Mouse (Mus musculus) hindbrain, embryonic 13.5 days (tissue): ENCODE measurements around the gene Tmem102. TPM values are rescaled to one million over a fixed set of nuclear protein-coding genes. Genes with fewer than 3 reads are reported as not detected.

ENCODE experiments used
- ATAC-seq: fragments of 200-750 bp; cut with Nextera tagmentation; 2 replicates; pipeline ENCODE4 v1.8.0; 2017; ENCODE audit warnings: moderate TSS enrichment; ENCODE audit not compliant: low FRiP score
- H3K27ac ChIP-seq: fragments of 300-500 bp; sonication (generic); 2 replicates; pipeline ENCODE4 v1.5.1; 2015; ENCODE audit warnings: inconsistent platforms, mild to moderate bottlenecking, moderate library complexity
- H3K27me3 ChIP-seq: fragments of 300-500 bp; sonication (generic); 2 replicates; pipeline ENCODE4 v1.6.1; 2015; ENCODE audit warnings: mild to moderate bottlenecking, inconsistent platforms
- H3K36me3 ChIP-seq: fragments of 300-500 bp; sonication (generic); 2 replicates; pipeline ENCODE4 v1.6.1; 2015; ENCODE audit warnings: mild to moderate bottlenecking, inconsistent platforms
- H3K4me1 ChIP-seq: fragments of 300-500 bp; sonication (generic); replicated peaks from 2 replicates; pipeline ENCODE4 v1.6.1; 2015; ENCODE audit warnings: inconsistent platforms
- H3K4me2 ChIP-seq: fragments of 300-500 bp; sonication (generic); 2 replicates; pipeline ENCODE4 v1.6.1; 2015; ENCODE audit warnings: inconsistent platforms, mild to moderate bottlenecking, moderate library complexity
- H3K4me3 ChIP-seq: fragments of 300-500 bp; sonication (generic); 2 replicates; pipeline ENCODE4 v1.5.1; 2015; ENCODE audit warnings: mild to moderate bottlenecking, inconsistent platforms
- H3K9ac ChIP-seq: fragments of 300-500 bp; sonication (generic); 2 replicates; pipeline ENCODE4 v1.6.1; 2015; ENCODE audit warnings: mild to moderate bottlenecking, inconsistent platforms
- H3K9me3 ChIP-seq: fragments of 300-500 bp; sonication (generic); 2 replicates; pipeline ENCODE4 v1.6.1; 2016; ENCODE audit warnings: inconsistent platforms
- WGBS: fragments of 180-500 bp; shearing (Covaris S2); methylation state at CpG from one replicate; pipeline ENCODE4 v1.1.7; 2015; 5-methylcytosine and 5-hydroxymethylcytosine counted together
- polyA plus RNA-seq: library from polyadenylated mRNA; unstranded; fragments of >200 nt; fragmentation: Nextera tagmentation; extraction: Ambion mirVana; gene quantifications from 2 replicates; pipeline ENCODE4 v1.2.1, GENCODE M21; 2015

The Tmem102 gene
- polyA plus RNA-seq, 1 experiment from 2014 or later = 1.1 TPM

- Histone ChIP-seq H3K4me1 (no peaks in the 10 kb centered on the region), H3K9me3 (no peaks in the 10 kb centered on the region), H3K4me2 (no peak within 1 kb of the TSS), H3K36me3 (no peaks in the 10 kb centered on the region), H3K4me3 (no peak within 1 kb of the TSS), H3K9ac (no peak within 1 kb of the TSS), H3K27me3 (0 out of 2 replicates have a peak, but pooled peaks cover 3% of the 10 kb centered on the region), H3K27ac (no peak within 1 kb of the TSS)
- 70% methylated on average over 10 of the region's 10 CpGs for WGBS
- no peak for ATAC-seq
Measured at GRCm38 (mm10) chr11:69815155-69815554, 9.7 kb upstream of the Tmem102 start, which contains the start of gene Gm39566. TSS of gene Gm39566 (minus strand) at chr11:69815298.

- no peak for ATAC-seq
- no peak overlapping the region for H3K27ac ChIP-seq
- H3K9ac ChIP-seq = no peak overlapping the region
- peaks cover 3% of the 10 kb centered on the region; the same call in 1 of the 2 replicates for H3K4me1 ChIP-seq
- H3K4me2 ChIP-seq = no peak overlapping the region
- peaks cover 31% of the 10 kb centered on the region for H3K27me3 ChIP-seq
- 0 out of 2 replicates have a peak, but pooled peaks cover 3% of the 10 kb centered on the region for H3K9me3 ChIP-seq
- H3K36me3 ChIP-seq = no peaks in the 10 kb centered on the region
- H3K4me3 ChIP-seq = no peak overlapping the region
Measured at GRCm38 (mm10) chr11:69810280-69810679, 4.9 kb upstream of the Tmem102 start.

GRCm38 (mm10) chr11:69807641-69808040 is 2.2 kb upstream of the Tmem102 start:
- WGBS = 89% methylated on average over 2 of the region's 2 CpGs

DNA sequence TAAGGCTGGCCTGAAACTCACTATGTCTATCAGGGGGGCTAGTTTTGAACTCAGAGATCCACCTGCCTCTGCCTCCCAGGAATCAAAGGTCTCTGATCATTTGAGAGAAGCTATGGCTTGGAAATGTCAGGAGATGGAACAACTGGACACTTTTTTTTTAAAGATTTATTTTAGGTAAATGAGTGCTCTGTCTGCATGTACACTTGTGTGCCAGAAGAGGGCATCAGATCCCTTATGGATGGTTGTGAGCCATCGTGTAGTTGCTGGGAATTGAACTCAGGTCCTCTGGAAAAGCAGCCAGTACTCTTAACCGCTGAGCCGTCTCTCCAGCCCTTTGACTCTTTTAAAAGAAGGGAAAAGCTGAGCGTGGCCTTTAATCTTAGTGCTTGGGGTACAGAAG is 954 bp upstream of the Tmem102 start:
- no peak overlapping the region for H3K4me2 ChIP-seq
- H3K36me3 ChIP-seq = no peaks in the 10 kb centered on the region
- peaks cover 41% of the 10 kb centered on the region for H3K4me1 ChIP-seq
- no peak overlapping the region for H3K27ac ChIP-seq
- H3K27me3 ChIP-seq = peaks cover 51% of the 10 kb centered on the region
- no peak overlapping the region for H3K9ac ChIP-seq
- H3K9me3 ChIP-seq = 0 out of 2 replicates have a peak, but pooled peaks cover 3% of the 10 kb centered on the region
- WGBS = 84% methylated on average over 4 of the region's 4 CpGs
- no peak overlapping the region for H3K4me3 ChIP-seq
- ATAC-seq = no peak

More at GRCm38 (mm10) chr11:69807641-69808040, 2.2 kb upstream of the Tmem102 start:
- H3K4me1 ChIP-seq = peaks cover 29% of the 10 kb centered on the region
- H3K36me3 ChIP-seq = no peaks in the 10 kb centered on the region
- H3K9me3 ChIP-seq = 0 out of 2 replicates have a peak, but pooled peaks cover 3% of the 10 kb centered on the region
- H3K4me2 ChIP-seq = no peak overlapping the region
- H3K27me3 ChIP-seq = peaks cover 42% of the 10 kb centered on the region
- no peak for ATAC-seq
- H3K4me3 ChIP-seq = no peak overlapping the region
- no peak overlapping the region for H3K9ac ChIP-seq
- no peak overlapping the region for H3K27ac ChIP-seq

GRCm38 (mm10) chr11:69804652-69804940 is 828 bp downstream of the Tmem102 start:
- no peak overlapping the region for H3K27ac ChIP-seq
- peaks cover 57% of the 10 kb centered on the region for H3K4me1 ChIP-seq
- peaks cover 51% of the 10 kb centered on the region for H3K27me3 ChIP-seq
- H3K9ac ChIP-seq = no peak overlapping the region; the same call in 1 of the 2 replicates
- H3K9me3 ChIP-seq = 0 out of 2 replicates have a peak, but pooled peaks cover 3% of the 10 kb centered on the region
- H3K4me2 ChIP-seq = peak overlapping the region; percentile 94
- WGBS = 5% methylated on average over 12 of the region's 12 CpGs
- 0 out of 2 replicates have a peak overlapping the region, but pooled peaks have one; percentile 10 for H3K4me3 ChIP-seq
- no peaks in the 10 kb centered on the region for H3K36me3 ChIP-seq
- ATAC-seq = no peak

- WGBS = 2% methylated on average over 60 of the region's 60 CpGs
- H3K4me1 ChIP-seq = peaks cover 63% of the 10 kb centered on the region
- H3K9ac ChIP-seq = peak overlapping the region; percentile 89
- peak overlapping the region; percentile 81 for H3K27ac ChIP-seq
- peak; percentile 15; the same call in 1 of the 2 replicates for ATAC-seq
- H3K9me3 ChIP-seq = 0 out of 2 replicates have a peak, but pooled peaks cover 3% of the 10 kb centered on the region
- H3K36me3 ChIP-seq = no peaks in the 10 kb centered on the region
- peak overlapping the region; percentile 94 for H3K4me2 ChIP-seq
- H3K27me3 ChIP-seq = peaks cover 47% of the 10 kb centered on the region
- H3K4me3 ChIP-seq = peak overlapping the region; percentile 52
Measured at GRCm38 (mm10) chr11:69803786-69804651, 1.4 kb downstream of the Tmem102 start.

DNA sequence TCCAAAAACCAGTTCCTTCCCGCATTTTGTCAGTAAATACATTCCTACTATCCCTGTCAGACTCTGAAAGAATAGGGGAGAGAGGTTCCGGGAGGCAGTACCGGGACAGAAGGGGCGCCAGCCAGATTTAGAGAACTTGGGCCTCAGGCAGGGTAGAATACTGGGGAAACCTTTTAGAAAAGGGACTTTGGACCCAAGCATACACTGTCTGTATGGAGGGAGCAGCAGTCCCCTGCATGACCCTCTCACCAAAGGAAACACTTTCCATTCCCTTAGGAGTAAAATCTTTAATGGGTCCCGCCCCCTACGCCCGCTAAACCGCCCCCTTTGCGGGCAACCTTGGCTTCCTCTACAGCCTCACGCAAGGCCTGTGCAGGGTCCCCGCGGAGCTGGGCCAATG is 2.1 kb downstream of the Tmem102 start:
- peak overlapping the region; percentile 52 for H3K4me3 ChIP-seq
- no peaks in the 10 kb centered on the region for H3K36me3 ChIP-seq
- H3K27me3 ChIP-seq = peaks cover 46% of the 10 kb centered on the region
- peaks cover 70% of the 10 kb centered on the region for H3K4me1 ChIP-seq
- no peak for ATAC-seq
- WGBS = 2% methylated on average over 12 of the region's 12 CpGs
- H3K9me3 ChIP-seq = 0 out of 2 replicates have a peak, but pooled peaks cover 3% of the 10 kb centered on the region
- H3K9ac ChIP-seq = peak overlapping the region; percentile 89
- H3K4me2 ChIP-seq = peak overlapping the region; percentile 94
- H3K27ac ChIP-seq = peak overlapping the region; percentile 81

DNA sequence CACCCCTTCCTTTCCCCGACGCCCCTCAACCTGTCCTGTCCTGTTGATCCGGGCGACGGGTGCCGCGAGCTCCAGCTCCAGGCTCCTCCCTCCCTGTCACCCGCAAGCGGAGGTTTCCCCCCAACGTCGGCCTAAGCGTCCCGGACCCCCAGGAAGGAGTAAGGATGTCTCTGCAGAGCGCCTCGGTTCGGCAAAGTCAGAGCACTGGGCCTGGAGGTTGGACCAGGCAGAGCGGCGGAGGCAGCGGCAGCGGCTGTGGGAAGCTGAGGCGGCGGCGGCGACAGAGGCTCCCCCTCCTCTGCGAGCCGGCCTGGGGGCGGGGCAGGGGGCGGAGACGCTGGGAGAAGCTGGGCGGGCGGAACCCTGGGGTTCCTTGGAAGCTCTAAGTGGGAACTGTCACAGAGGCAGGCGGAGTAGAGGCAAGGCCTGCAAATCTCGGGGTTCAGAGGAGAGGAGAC is 2.7 kb downstream of the Tmem102 start:
- peaks cover 52% of the 10 kb centered on the region for H3K27me3 ChIP-seq
- H3K4me1 ChIP-seq = peaks cover 73% of the 10 kb centered on the region
- H3K9me3 ChIP-seq = 0 out of 2 replicates have a peak, but pooled peaks cover 3% of the 10 kb centered on the region
- peak overlapping the region; percentile 81 for H3K27ac ChIP-seq
- peak overlapping the region; percentile 94 for H3K4me2 ChIP-seq
- no peak for ATAC-seq
- peaks cover under 1% of the 10 kb centered on the region for H3K36me3 ChIP-seq
- peak overlapping the region; percentile 89 for H3K9ac ChIP-seq
- WGBS = under 1% methylated on average over 33 of the region's 33 CpGs
- peak overlapping the region; percentile 52 for H3K4me3 ChIP-seq

DNA sequence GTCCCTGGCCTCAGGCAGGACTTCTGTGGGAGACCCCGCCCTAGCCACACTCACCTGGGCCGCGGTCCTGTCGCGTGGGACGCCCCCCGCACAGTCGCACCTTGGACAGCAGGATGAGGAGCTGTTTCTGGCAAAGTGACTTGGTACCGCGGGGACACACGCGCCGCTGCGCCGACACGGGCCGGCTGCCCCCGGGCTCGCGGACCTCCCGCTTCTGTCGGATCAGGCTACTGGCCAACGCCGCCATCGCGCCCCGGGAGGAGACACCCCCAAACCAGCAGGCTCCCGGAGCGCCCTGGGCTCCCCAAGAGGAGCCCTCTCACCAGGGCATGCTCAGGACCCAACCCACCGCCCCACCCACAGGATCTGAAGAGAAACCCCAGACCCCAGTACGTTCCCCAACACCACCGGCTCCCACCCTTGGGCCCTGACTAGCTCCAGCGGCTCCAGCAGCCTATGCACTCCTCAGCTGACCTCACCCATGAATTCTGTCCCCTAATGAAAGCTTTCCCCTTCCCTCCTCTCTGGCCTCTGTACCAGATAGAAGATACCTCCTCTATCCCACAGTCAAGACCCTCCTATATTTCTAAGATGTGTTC is 3.9 kb downstream of the Tmem102 start, which contains the start of gene Fgf11:
Gene Fgf11, minus strand, starts transcription at position 479 of the 599 bp plus-strand sequence.
- H3K4me3 ChIP-seq = peak within 1 kb of the TSS; percentile 52
- H3K27me3 ChIP-seq = peaks cover 52% of the 10 kb centered on the region
- H3K4me1 ChIP-seq = peaks cover 73% of the 10 kb centered on the region
- H3K36me3 ChIP-seq = peaks cover 4% of the 10 kb centered on the region
- H3K27ac ChIP-seq = peak within 1 kb of the TSS; percentile 95
- peak within 1 kb of the TSS; percentile 94 for H3K4me2 ChIP-seq
- H3K9me3 ChIP-seq = 0 out of 2 replicates have a peak, but pooled peaks cover 1% of the 10 kb centered on the region
- WGBS = 2% methylated on average over 33 of the region's 33 CpGs
- no peak for ATAC-seq
- peak within 1 kb of the TSS; percentile 89 for H3K9ac ChIP-seq

GRCm38 (mm10) chr11:69800392-69801197 is 4.8 kb downstream of the Tmem102 start:
- Histone ChIP-seq H3K4me2 (peak overlapping the region; percentile 94), H3K9me3 (no peaks in the 10 kb centered on the region), H3K27ac (peak overlapping the region; percentile 95), H3K4me3 (peak overlapping the region; percentile 52), H3K36me3 (peaks cover 4% of the 10 kb centered on the region), H3K27me3 (peaks cover 52% of the 10 kb centered on the region), H3K9ac (peak overlapping the region; percentile 89), H3K4me1 (peaks cover 78% of the 10 kb centered on the region)
- ATAC-seq = peak; percentile 73
- WGBS = 0% methylated on average over 34 of the region's 36 CpGs

DNA sequence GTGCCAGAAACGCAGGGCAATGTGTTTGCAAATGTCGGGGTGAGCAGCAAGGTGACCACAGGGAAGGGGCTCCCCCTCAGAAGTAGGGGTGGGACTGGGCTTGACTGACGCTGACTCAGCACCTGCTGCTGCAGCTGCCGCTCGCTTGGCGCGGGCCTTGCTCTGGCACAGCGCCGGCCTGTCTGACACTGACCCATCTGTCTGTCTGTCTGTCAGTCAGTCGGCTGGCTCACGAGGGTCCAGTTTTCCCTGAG is 5.4 kb downstream of the Tmem102 start:
- peak overlapping the region; percentile 95 for H3K27ac ChIP-seq
- H3K4me2 ChIP-seq = peak overlapping the region; percentile 94
- H3K36me3 ChIP-seq = peaks cover 4% of the 10 kb centered on the region
- WGBS = under 1% methylated on average over 11 of the region's 11 CpGs
- peak; percentile 18 for ATAC-seq
- peak overlapping the region; percentile 52 for H3K4me3 ChIP-seq
- H3K27me3 ChIP-seq = peaks cover 52% of the 10 kb centered on the region
- peak overlapping the region; percentile 89 for H3K9ac ChIP-seq
- H3K4me1 ChIP-seq = peaks cover 77% of the 10 kb centered on the region
- H3K9me3 ChIP-seq = no peaks in the 10 kb centered on the region
